Comparison of ENCODE assay signal across 17 mouse cellular contexts in the genomic region with DNA sequence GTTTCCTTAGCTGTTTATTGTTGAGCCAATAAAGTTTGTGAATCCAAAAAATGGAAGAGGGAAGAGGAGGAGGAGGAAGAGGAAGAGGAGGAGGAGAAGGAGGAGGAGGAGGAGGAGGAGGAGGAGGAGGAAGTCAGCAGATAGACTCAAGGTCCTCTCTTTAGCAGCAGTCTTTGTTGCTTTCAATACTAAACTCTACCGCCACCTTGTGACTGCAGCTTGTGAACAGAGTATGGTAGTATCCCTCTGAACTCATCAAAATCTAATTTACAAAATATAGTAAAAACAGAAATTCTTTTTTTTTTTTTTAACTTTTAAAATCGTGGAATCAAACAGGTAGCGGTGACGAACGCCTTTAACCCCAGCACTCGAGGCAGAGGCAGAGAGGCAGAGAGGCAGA. TPM values are rescaled to one million over a fixed set of nuclear protein-coding genes. Genes with fewer than 3 reads are reported as not detected.
A peak's percentile ranks its signal among the peaks of the same experiment; 100 is the strongest.
DNase-seq lines count a peak whose midpoint lies in the region; ATAC-seq and TF ChIP-seq lines count a peak whose summit lies in the region.
"Had no signal": no experiment of that assay in that cellular context is flagged by ENCODE, and none has a peak within 500 bp of the region (broad histone marks: within the 10 kb centered on the region; RNA-seq: fewer than 3 reads in every experiment).

No protein-coding gene starts in this region.

- peak; percentile 29 for DNase-seq in adrenal gland, postnatal 10 days
- no peak for DNase-seq in adrenal gland, postnatal 4 days (ENCODE audit: low spot score in 2 of 2)
- peak; percentile 41 for DNase-seq in kidney, postnatal 0 days (ENCODE audit: low spot score)
- no peak for DNase-seq in kidney, adult 11 months
- peak; percentile 38 for DNase-seq in right cerebral cortex, postnatal 14 days
- no peak for DNase-seq in right cerebral cortex, postnatal 25 days
- DNase-seq in retina, embryonic 14.5 days (ENCODE audit: low spot score), result peak; percentile 39
- no peak for DNase-seq in cerebellum, adult 2 months
- DNase-seq: cerebellum, adult 9-10 months; kidney, adult 8-10 months had no signal

- WGBS in kidney, postnatal 0 days, result 72% methylated on average over 6 of the region's 6 CpGs
- WGBS in cerebellum, adult 2 months, result 67% methylated on average over 6 of the region's 6 CpGs

- no peaks in the 10 kb centered on the region for H3K27me3 ChIP-seq in kidney, postnatal 0 days (ENCODE audit: insufficient read depth, low read length)
- H3K27me3 ChIP-seq in cerebellum, adult 2 months (ENCODE audit: control insufficient read depth, insufficient read depth, low read length), result no peaks in the 10 kb centered on the region

- no peaks in the 10 kb centered on the region for H3K9me3 ChIP-seq in kidney, postnatal 0 days (replicated peaks; ENCODE audit: low read length)
- H3K9me3 ChIP-seq: forebrain, embryonic 10.5 days had no signal

- peak; percentile 66 for TF ChIP-seq CTCF in kidney, postnatal 0 days (IDR thresholded peaks at IDR 0.05; ENCODE audit: low read depth)
- TF ChIP-seq CTCF in cerebellum, adult 2 months (IDR thresholded peaks at IDR 0.05; ENCODE audit: borderline replicate concordance, insufficient read depth, low read depth, low read length), result no peak

- H3K4me2 ChIP-seq in kidney, postnatal 0 days (ENCODE audit: low read length), result no peak overlapping the region
- H3K4me2 ChIP-seq: heart, embryonic 11.5 days had no signal

- no peak overlapping the region for H3K27ac ChIP-seq in kidney, postnatal 0 days
- no peak overlapping the region for H3K27ac ChIP-seq in cerebellum, adult 2 months (ENCODE audit: insufficient read depth, low read length)
- H3K27ac ChIP-seq: forebrain, embryonic 10.5 days had no signal

- no peak overlapping the region for H3K9ac ChIP-seq in kidney, postnatal 0 days (ENCODE audit: low read depth, low read length)

- no peak for TF ChIP-seq POLR2A in cerebellum, adult 2 months (IDR thresholded peaks at IDR 0.05; ENCODE audit: borderline replicate concordance, insufficient read depth, low read length)

- no peaks in the 10 kb centered on the region for H3K4me1 ChIP-seq in kidney, postnatal 0 days (replicated peaks; ENCODE audit: insufficient read depth, low read length)
- no peaks in the 10 kb centered on the region for H3K4me1 ChIP-seq in cerebellum, adult 2 months (ENCODE audit: control insufficient read depth, insufficient read depth, low read length)

- H3K4me3 ChIP-seq in kidney, postnatal 0 days (replicated peaks; ENCODE audit: low read depth, low read length), result no peak overlapping the region
- H3K4me3 ChIP-seq in cerebellum, adult 2 months (replicated peaks; ENCODE audit: insufficient read depth, low read depth, low read length), result no peak overlapping the region
- H3K4me3 ChIP-seq: forebrain, embryonic 10.5 days had no signal

- H3K36me3 ChIP-seq in kidney, postnatal 0 days (ENCODE audit: insufficient read depth, low read length), result no peaks in the 10 kb centered on the region
- H3K36me3 ChIP-seq: forebrain, embryonic 10.5 days had no signal

- no peak for ATAC-seq in kidney, postnatal 0 days (replicated peaks; ENCODE audit: low FRiP score, low read depth)

RNA-seq across cellular contexts. Expression of gene Lrrc10, which starts 4.8 kb away (rescaled TPM):
- not detected for total RNA-seq in adrenal gland, postnatal 10 days (2021)
- total RNA-seq in adrenal gland, postnatal 4 days (2021), result not detected
- polyA plus RNA-seq in kidney, postnatal 0 days (2015; fragmentation: Nextera tagmentation; extraction: Ambion mirVana), result not detected in 2 replicates
- 0.16 TPM in 1 of 2 replicates, not detected in the other for polyA plus RNA-seq in cerebellum, adult 2 months (2012; rRNA removed)
- total RNA-seq: adrenal gland, adult 18-20 months; left cerebral cortex, postnatal 36 days; neutrophil, adult 5-6 weeks had no signal
- polyA plus RNA-seq: C2C12; forebrain, embryonic 10.5 days; stomach, embryonic 14.5 days had no signal

RNA-seq across cellular contexts. Expression of gene Cct2, which starts 23.3 kb away (rescaled TPM):
- total RNA-seq in adrenal gland, postnatal 10 days (2021), result 100 to 1,000 TPM; 211 to 224 TPM
- total RNA-seq in adrenal gland, postnatal 4 days (2021), result 100 to 1,000 TPM; 264 to 274 TPM
- polyA plus RNA-seq in kidney, postnatal 0 days (2015; fragmentation: Nextera tagmentation; extraction: Ambion mirVana), result 183 and 198 TPM in 2 replicates
- polyA plus RNA-seq in cerebellum, adult 2 months (2012; rRNA removed), result 148 and 153 TPM in 2 replicates

RNA-seq across cellular contexts. Expression of gene Best3, which starts 54.2 kb away (rescaled TPM):
- total RNA-seq in adrenal gland, postnatal 10 days (2021), result under 1 TPM; 0.48 to 0.70 TPM
- under 1 TPM; 0.56 to 0.81 TPM for total RNA-seq in adrenal gland, postnatal 4 days (2021)
- 0.11 and 0.22 TPM in 2 replicates for polyA plus RNA-seq in kidney, postnatal 0 days (2015; fragmentation: Nextera tagmentation; extraction: Ambion mirVana)
- 0.16 and 0.21 TPM in 2 replicates for polyA plus RNA-seq in cerebellum, adult 2 months (2012; rRNA removed)
- total RNA-seq: neutrophil, adult 5-6 weeks had no signal
- polyA plus RNA-seq: forebrain, embryonic 10.5 days; stomach, embryonic 14.5 days had no signal

Comparison
In these comparisons a context has a peak if more than half of its experiments do, and no peak if none do; other contexts are left out.
1. DNase-seq: peak in adrenal gland, postnatal 10 days (single experiment), kidney, postnatal 0 days (single experiment), right cerebral cortex, postnatal 14 days (single experiment) and retina, embryonic 14.5 days (single experiment); none in adrenal gland, postnatal 4 days (0 of 2), kidney, adult 11 months (single experiment), right cerebral cortex, postnatal 25 days (single experiment) and cerebellum, adult 2 months (0 of 2).